Mouse (Mus musculus): ENCODE data around the gene Olfr574. TPM values are rescaled to one million over a fixed set of nuclear protein-coding genes. Genes with fewer than 3 reads are reported as not detected.

The Olfr574 gene
- polyA plus RNA-seq, 1 experiment from 2014 or later, result not detected

DNA sequence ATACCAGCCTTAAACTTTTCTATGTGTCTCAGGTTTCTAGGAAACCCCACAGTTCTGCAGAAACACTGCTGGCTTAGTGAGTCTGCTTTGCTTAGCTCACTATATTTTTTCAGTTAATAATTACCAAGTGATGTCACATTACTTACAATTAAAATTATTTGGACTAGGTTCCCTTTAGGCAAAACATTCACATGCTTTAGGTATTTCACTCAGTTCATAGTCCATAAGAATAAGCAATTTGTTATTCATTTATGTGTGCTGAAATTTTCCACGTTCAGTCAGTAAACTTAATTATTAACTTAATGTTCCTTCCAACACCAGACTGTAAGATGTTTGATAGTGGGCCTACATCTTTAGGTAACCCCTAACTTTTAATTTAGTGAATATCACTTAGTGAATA is 2.5 kb downstream of the Olfr574 start:
- Histone ChIP-seq H3K4me3 (ENCODE audit: low read depth, low read length) (no peak overlapping the region), H3K27ac (ENCODE audit: low read depth, low read length) (no peak overlapping the region), H3K36me3 (ENCODE audit: control insufficient read depth, insufficient read depth, low read length) (no peaks in the 10 kb centered on the region), H3K4me1 (ENCODE audit: control insufficient read depth, insufficient read depth, low read length) (no peaks in the 10 kb centered on the region), H3K4me2 (ENCODE audit: low read length) (no peak overlapping the region), H3K9me3 (replicated peaks; ENCODE audit: control insufficient read depth, low read length) (no peaks in the 10 kb centered on the region), H3K27me3 (replicated peaks; ENCODE audit: control insufficient read depth, insufficient read depth, low read length) (no peaks in the 10 kb centered on the region), H3K9ac (ENCODE audit: low read length) (no peak overlapping the region)
- ATAC-seq, result no peak
- no peak for DNase-seq (ENCODE audit: low spot score)
- 72% methylated on average over 1 of the region's 1 CpGs for WGBS

DNA sequence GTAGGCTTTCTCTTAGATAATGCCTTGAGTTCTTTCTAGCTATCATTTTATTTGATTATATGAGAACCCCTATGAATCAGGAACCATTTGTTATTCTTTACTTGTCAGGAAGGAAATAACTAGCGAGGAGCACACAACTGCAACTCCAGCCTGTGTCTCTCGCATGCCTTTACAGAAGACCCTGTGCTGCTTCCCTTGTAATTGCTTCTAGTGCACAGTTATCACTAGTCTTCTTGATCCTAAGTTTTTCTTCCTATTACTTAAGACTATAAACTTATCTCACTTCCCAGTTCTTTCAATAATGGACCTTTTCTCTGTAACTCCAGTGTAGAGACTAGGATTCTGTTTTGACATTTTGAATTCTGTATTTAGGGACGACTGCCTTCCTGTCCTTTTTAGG is 9.9 kb downstream of the Olfr574 start:
- Histone ChIP-seq H3K4me3 (ENCODE audit: low read depth, low read length) (no peak overlapping the region), H3K9me3 (replicated peaks; ENCODE audit: control insufficient read depth, low read length) (no peaks in the 10 kb centered on the region), H3K27me3 (replicated peaks; ENCODE audit: control insufficient read depth, insufficient read depth, low read length) (no peaks in the 10 kb centered on the region), H3K4me2 (ENCODE audit: low read length) (no peak overlapping the region), H3K27ac (ENCODE audit: low read depth, low read length) (no peak overlapping the region), H3K36me3 (ENCODE audit: control insufficient read depth, insufficient read depth, low read length) (no peaks in the 10 kb centered on the region), H3K9ac (ENCODE audit: low read length) (no peak overlapping the region), H3K4me1 (ENCODE audit: control insufficient read depth, insufficient read depth, low read length) (no peaks in the 10 kb centered on the region)
- WGBS, result 85% methylated on average over 3 of the region's 3 CpGs
- ATAC-seq (no peak), DNase-seq (ENCODE audit: low spot score) (no peak)

DNA sequence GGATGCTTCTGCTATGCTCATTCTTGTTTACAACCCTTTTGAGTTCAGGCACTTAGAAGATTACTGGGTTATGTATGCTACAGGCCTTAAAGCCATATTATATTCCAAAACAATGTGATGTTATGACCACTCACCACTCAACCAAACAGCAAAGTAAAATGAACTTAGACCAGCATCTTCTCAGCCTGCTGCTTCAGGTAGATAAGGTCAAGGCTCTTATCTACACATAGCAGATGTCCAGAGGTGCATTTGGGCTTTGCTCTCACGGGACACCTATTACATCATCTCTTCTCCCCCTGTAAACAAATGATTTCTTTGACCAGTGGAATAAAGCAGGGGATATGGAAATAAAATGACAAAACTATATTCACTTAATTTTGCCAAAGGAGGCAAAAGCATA is 10.3 kb downstream of the Olfr574 start, which contains the start of gene Olfr575:
Gene Olfr575 (minus strand): TSS at position 183 of the 400 bp plus-strand sequence.
- Histone ChIP-seq H3K4me2 (ENCODE audit: low read length) (no peak within 1 kb of the TSS), H3K27me3 (replicated peaks; ENCODE audit: control insufficient read depth, insufficient read depth, low read length) (no peaks in the 10 kb centered on the region), H3K4me3 (ENCODE audit: low read depth, low read length) (no peak within 1 kb of the TSS), H3K4me1 (ENCODE audit: control insufficient read depth, insufficient read depth, low read length) (no peaks in the 10 kb centered on the region), H3K9me3 (replicated peaks; ENCODE audit: control insufficient read depth, low read length) (no peaks in the 10 kb centered on the region), H3K36me3 (ENCODE audit: control insufficient read depth, insufficient read depth, low read length) (no peaks in the 10 kb centered on the region), H3K9ac (ENCODE audit: low read length) (no peak within 1 kb of the TSS), H3K27ac (ENCODE audit: low read depth, low read length) (no peak within 1 kb of the TSS)
- 70% methylated on average over 1 of the region's 1 CpGs for WGBS
- no peak for ATAC-seq
- no peak for DNase-seq (ENCODE audit: low spot score)

DNA sequence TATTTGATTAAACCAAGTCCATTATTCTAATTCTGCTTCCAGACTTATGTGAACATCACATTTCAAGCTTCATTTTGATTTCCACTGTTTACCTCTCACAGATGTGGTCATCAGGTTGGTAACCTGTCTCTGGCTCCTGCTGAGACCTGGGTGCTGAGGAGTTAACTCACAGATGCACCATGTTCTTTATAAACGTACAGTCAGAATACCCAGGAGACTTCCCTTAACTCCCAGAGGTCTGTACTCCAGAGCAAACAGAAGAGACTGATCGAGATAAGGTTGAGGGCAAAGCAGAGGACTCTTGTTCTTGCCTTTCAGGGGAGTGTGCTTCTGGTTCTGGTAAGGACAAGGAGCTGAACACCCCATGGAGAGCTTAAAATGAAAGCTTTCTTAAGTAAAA is 14.1 kb downstream of the Olfr574 start, which contains the start of gene Olfr576:
Gene Olfr576 (plus strand): TSS at position 301 of the 400 bp plus-strand sequence.
- DNase-seq (ENCODE audit: low spot score) (no peak), ATAC-seq (no peak)
- no peak within 1 kb of the TSS for H3K9ac ChIP-seq (ENCODE audit: low read length)
- H3K27me3 ChIP-seq (replicated peaks; ENCODE audit: control insufficient read depth, insufficient read depth, low read length), result no peaks in the 10 kb centered on the region
- no peak within 1 kb of the TSS for H3K4me2 ChIP-seq (ENCODE audit: low read length)
- no peaks in the 10 kb centered on the region for H3K36me3 ChIP-seq (ENCODE audit: control insufficient read depth, insufficient read depth, low read length)
- 66% methylated on average over 2 of the region's 2 CpGs for WGBS
- no peak within 1 kb of the TSS for H3K4me3 ChIP-seq (ENCODE audit: low read depth, low read length)
- no peaks in the 10 kb centered on the region for H3K9me3 ChIP-seq (replicated peaks; ENCODE audit: control insufficient read depth, low read length)
- no peaks in the 10 kb centered on the region for H3K4me1 ChIP-seq (ENCODE audit: control insufficient read depth, insufficient read depth, low read length)
- H3K27ac ChIP-seq (ENCODE audit: low read depth, low read length), result no peak within 1 kb of the TSS

DNA sequence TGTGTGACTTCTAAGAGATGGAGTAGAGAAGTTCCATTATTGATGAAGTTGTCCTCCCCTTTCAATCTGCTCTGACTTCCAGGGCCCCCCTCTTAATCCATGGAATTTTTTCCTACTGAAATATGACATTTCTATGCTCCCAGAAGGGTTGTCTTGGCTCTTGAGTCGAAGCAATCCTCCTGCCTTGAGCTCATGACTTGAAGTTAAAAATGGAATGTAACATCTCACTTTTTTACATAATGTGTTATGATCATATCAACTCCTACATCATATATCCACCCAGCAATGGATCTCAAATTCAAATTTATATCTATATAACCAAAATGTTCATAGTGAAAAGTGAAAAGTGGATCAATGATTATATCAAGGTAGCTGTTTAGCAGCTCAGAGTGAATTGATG is 26.1 kb downstream of the Olfr574 start:
- Histone ChIP-seq H3K4me2 (ENCODE audit: low read length) (no peak overlapping the region), H3K9ac (ENCODE audit: low read length) (no peak overlapping the region), H3K9me3 (replicated peaks; ENCODE audit: control insufficient read depth, low read length) (no peaks in the 10 kb centered on the region), H3K36me3 (ENCODE audit: control insufficient read depth, insufficient read depth, low read length) (no peaks in the 10 kb centered on the region), H3K27ac (ENCODE audit: low read depth, low read length) (no peak overlapping the region), H3K4me3 (ENCODE audit: low read depth, low read length) (no peak overlapping the region), H3K4me1 (ENCODE audit: control insufficient read depth, insufficient read depth, low read length) (no peaks in the 10 kb centered on the region), H3K27me3 (replicated peaks; ENCODE audit: control insufficient read depth, insufficient read depth, low read length) (no peaks in the 10 kb centered on the region)
- no peak for ATAC-seq
- DNase-seq (ENCODE audit: low spot score), result no peak
- 40% methylated on average over 1 of the region's 1 CpGs for WGBS

DNA sequence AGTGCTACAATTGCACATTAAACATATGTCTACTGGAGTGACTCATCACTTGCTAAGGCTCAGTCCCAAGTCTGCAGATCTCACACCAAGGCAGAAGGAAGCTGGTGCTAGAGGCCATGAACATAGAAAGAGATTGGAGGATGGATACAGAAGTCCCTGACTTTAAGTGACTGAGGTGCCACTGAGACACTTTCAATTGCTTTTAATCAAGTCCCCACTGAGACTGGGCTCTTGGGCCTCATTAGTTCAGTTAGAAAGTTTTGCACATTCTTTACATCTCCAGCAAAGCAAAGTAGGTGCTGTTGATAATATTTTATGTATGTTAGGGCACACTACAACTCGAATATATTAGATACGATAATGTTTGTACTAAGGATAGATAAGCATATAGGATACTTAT is 27.6 kb downstream of the Olfr574 start, which contains the start of gene Olfr577:
Gene Olfr577 (minus strand): TSS at position 101 of the 400 bp plus-strand sequence.
- Histone ChIP-seq H3K9ac (ENCODE audit: low read length) (no peak within 1 kb of the TSS), H3K4me2 (ENCODE audit: low read length) (no peak within 1 kb of the TSS), H3K4me1 (ENCODE audit: control insufficient read depth, insufficient read depth, low read length) (no peaks in the 10 kb centered on the region), H3K9me3 (replicated peaks; ENCODE audit: control insufficient read depth, low read length) (no peaks in the 10 kb centered on the region), H3K4me3 (ENCODE audit: low read depth, low read length) (no peak within 1 kb of the TSS), H3K27me3 (replicated peaks; ENCODE audit: control insufficient read depth, insufficient read depth, low read length) (no peaks in the 10 kb centered on the region), H3K27ac (ENCODE audit: low read depth, low read length) (no peak within 1 kb of the TSS), H3K36me3 (ENCODE audit: control insufficient read depth, insufficient read depth, low read length) (no peaks in the 10 kb centered on the region)
- 83% methylated on average over 2 of the region's 2 CpGs for WGBS
- no peak for DNase-seq (ENCODE audit: low spot score)
- no peak for ATAC-seq

DNA sequence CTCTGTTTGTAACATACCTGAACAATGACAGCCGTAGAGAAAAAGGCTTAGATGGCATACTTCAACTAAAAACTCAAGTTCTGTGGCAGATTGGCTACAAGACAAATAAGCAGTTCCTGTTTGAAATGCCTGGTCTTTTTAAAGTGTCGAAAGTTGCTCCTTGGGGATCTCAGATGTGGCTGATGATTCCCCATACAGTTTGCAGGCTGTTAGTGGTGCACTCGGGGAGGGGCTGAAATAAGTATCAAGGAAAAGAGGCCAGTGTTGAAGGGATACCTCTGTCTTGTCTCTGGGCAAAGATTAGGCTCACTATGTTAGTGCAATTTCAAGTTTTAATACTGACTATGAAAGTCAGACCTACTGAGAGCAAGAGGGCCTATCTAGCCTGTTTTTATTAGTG is 41.0 kb downstream of the Olfr574 start, which contains the start of gene Olfr578:
Gene Olfr578 (minus strand): TSS at position 101 of the 400 bp plus-strand sequence.
- no peak for ATAC-seq
- DNase-seq (ENCODE audit: low spot score), result no peak
- H3K27ac ChIP-seq (ENCODE audit: low read depth, low read length), result no peak within 1 kb of the TSS
- no peak within 1 kb of the TSS for H3K4me2 ChIP-seq (ENCODE audit: low read length)
- H3K4me3 ChIP-seq (ENCODE audit: low read depth, low read length), result no peak within 1 kb of the TSS
- no peaks in the 10 kb centered on the region for H3K36me3 ChIP-seq (ENCODE audit: control insufficient read depth, insufficient read depth, low read length)
- WGBS, result 83% methylated on average over 3 of the region's 3 CpGs
- H3K9ac ChIP-seq (ENCODE audit: low read length), result no peak within 1 kb of the TSS
- H3K4me1 ChIP-seq (ENCODE audit: control insufficient read depth, insufficient read depth, low read length), result no peaks in the 10 kb centered on the region
- no peaks in the 10 kb centered on the region for H3K9me3 ChIP-seq (replicated peaks; ENCODE audit: control insufficient read depth, low read length)
- H3K27me3 ChIP-seq (replicated peaks; ENCODE audit: control insufficient read depth, insufficient read depth, low read length), result no peaks in the 10 kb centered on the region

Other genes starting within 250 kb of the Olfr574 start
- gene Olfr558, start 246.3 kb upstream of the Olfr574 start, polyA plus RNA-seq (2014; fragmentation: Nextera tagmentation; extraction: Ambion mirVana), result not detected in 2 replicates
- gene Olfr33, start 229.4 kb upstream of the Olfr574 start, polyA plus RNA-seq (2014; fragmentation: Nextera tagmentation; extraction: Ambion mirVana), result not detected in 2 replicates
- gene Olfr559, start 221.0 kb upstream of the Olfr574 start, polyA plus RNA-seq (2014; fragmentation: Nextera tagmentation; extraction: Ambion mirVana), result not detected in 2 replicates
- gene Olfr560, start 189.1 kb upstream of the Olfr574 start, polyA plus RNA-seq (2014; fragmentation: Nextera tagmentation; extraction: Ambion mirVana), result not detected in 2 replicates
- gene Olfr78, start 189.0 kb upstream of the Olfr574 start, polyA plus RNA-seq (2014; fragmentation: Nextera tagmentation; extraction: Ambion mirVana), result 0.06 TPM in 1 of 2 replicates, not detected in the other
- not detected in 2 replicates for gene Olfr561, start 177.2 kb upstream of the Olfr574 start, polyA plus RNA-seq (2014; fragmentation: Nextera tagmentation; extraction: Ambion mirVana)
- not detected in 2 replicates for gene Olfr564, start 145.0 kb upstream of the Olfr574 start, polyA plus RNA-seq (2014; fragmentation: Nextera tagmentation; extraction: Ambion mirVana)
- not detected in 2 replicates for gene Olfr566, start 89.7 kb upstream of the Olfr574 start, polyA plus RNA-seq (2014; fragmentation: Nextera tagmentation; extraction: Ambion mirVana)
- gene Olfr568, start 71.3 kb upstream of the Olfr574 start, polyA plus RNA-seq (2014; fragmentation: Nextera tagmentation; extraction: Ambion mirVana), result not detected in 2 replicates
- not detected in 2 replicates for gene Olfr569, start 57.6 kb upstream of the Olfr574 start, polyA plus RNA-seq (2014; fragmentation: Nextera tagmentation; extraction: Ambion mirVana)
- 0.15 TPM in 1 of 2 replicates, not detected in the other for gene Olfr570, start 53.9 kb upstream of the Olfr574 start, polyA plus RNA-seq (2014; fragmentation: Nextera tagmentation; extraction: Ambion mirVana)
- gene Olfr571, start 30.9 kb upstream of the Olfr574 start, polyA plus RNA-seq (2014; fragmentation: Nextera tagmentation; extraction: Ambion mirVana), result not detected in 2 replicates
- not detected in 2 replicates for gene Olfr572, start 24.1 kb upstream of the Olfr574 start, polyA plus RNA-seq (2014; fragmentation: Nextera tagmentation; extraction: Ambion mirVana)
- gene Olfr573-ps1, start 5.9 kb upstream of the Olfr574 start, polyA plus RNA-seq (2014; fragmentation: Nextera tagmentation; extraction: Ambion mirVana), result not detected in 2 replicates
- not detected in 2 replicates for gene Olfr575, start 10.3 kb downstream of the Olfr574 start, polyA plus RNA-seq (2014; fragmentation: Nextera tagmentation; extraction: Ambion mirVana)
- not detected in 2 replicates for gene Olfr576, start 14.2 kb downstream of the Olfr574 start, polyA plus RNA-seq (2014; fragmentation: Nextera tagmentation; extraction: Ambion mirVana)
- gene Olfr577, start 27.5 kb downstream of the Olfr574 start, polyA plus RNA-seq (2014; fragmentation: Nextera tagmentation; extraction: Ambion mirVana), result not detected in 2 replicates
- gene Olfr578, start 40.9 kb downstream of the Olfr574 start, polyA plus RNA-seq (2014; fragmentation: Nextera tagmentation; extraction: Ambion mirVana), result not detected in 2 replicates
- not detected in 2 replicates for gene Olfr582, start 89.6 kb downstream of the Olfr574 start, polyA plus RNA-seq (2014; fragmentation: Nextera tagmentation; extraction: Ambion mirVana)
- gene Olfr583, start 102.8 kb downstream of the Olfr574 start, polyA plus RNA-seq (2014; fragmentation: Nextera tagmentation; extraction: Ambion mirVana), result not detected in 2 replicates
- not detected in 2 replicates for gene Olfr584, start 133.4 kb downstream of the Olfr574 start, polyA plus RNA-seq (2014; fragmentation: Nextera tagmentation; extraction: Ambion mirVana)
- gene Olfr585, start 149.3 kb downstream of the Olfr574 start, polyA plus RNA-seq (2014; fragmentation: Nextera tagmentation; extraction: Ambion mirVana), result not detected in 2 replicates
- not detected in 2 replicates for gene Olfr586, start 177.2 kb downstream of the Olfr574 start, polyA plus RNA-seq (2014; fragmentation: Nextera tagmentation; extraction: Ambion mirVana)
- not detected in 2 replicates for gene Olfr588-ps1, start 192.4 kb downstream of the Olfr574 start, polyA plus RNA-seq (2014; fragmentation: Nextera tagmentation; extraction: Ambion mirVana)
- not detected in 2 replicates for gene Olfr589, start 207.9 kb downstream of the Olfr574 start, polyA plus RNA-seq (2014; fragmentation: Nextera tagmentation; extraction: Ambion mirVana)
- gene Olfr591, start 229.9 kb downstream of the Olfr574 start, polyA plus RNA-seq (2014; fragmentation: Nextera tagmentation; extraction: Ambion mirVana), result not detected in 2 replicates
- not detected in 2 replicates for gene Olfr592, start 236.3 kb downstream of the Olfr574 start, polyA plus RNA-seq (2014; fragmentation: Nextera tagmentation; extraction: Ambion mirVana)

All from forebrain, embryonic 14.5 days (tissue).